Mouse (Mus musculus) spleen, adult 2 months (tissue): ENCODE data around the gene Zfp423. TPM values are rescaled to one million over a fixed set of nuclear protein-coding genes. Genes with fewer than 3 reads are reported as not detected.
A peak's percentile ranks its signal among the peaks of the same experiment; 100 is the strongest.

Source experiments
- DNase-seq, 2 experiments: peaks; one replicate each; pipeline versions ENCODE4 v3.0.0 to v3.0.0-alpha.2; 2012 to 2021; ENCODE audit warnings: low spot score in 2 of 2, low read depth in 1 of 2
- H3K27ac ChIP-seq: fragments of 200-500 bp; 2 replicates; pipeline ENCODE4 v1.5.1; 2012; ENCODE audit warnings: low read length, inconsistent platforms; ENCODE audit not compliant: insufficient read depth
- H3K27me3 ChIP-seq: fragments of 200-500 bp; 2 replicates; pipeline ENCODE4 v1.6.1; 2012; ENCODE audit warnings: mild to moderate bottlenecking, moderate library complexity, low read length, inconsistent platforms; ENCODE audit not compliant: control insufficient read depth, insufficient read depth
- H3K36me3 ChIP-seq: fragments of 200-500 bp; 2 replicates; pipeline ENCODE4 v1.6.1; 2012; ENCODE audit warnings: mild to moderate bottlenecking, low read length, inconsistent platforms; ENCODE audit not compliant: control insufficient read depth, insufficient read depth
- H3K4me1 ChIP-seq: fragments of 200-500 bp; 2 replicates; pipeline ENCODE4 v1.6.1; 2011; ENCODE audit warnings: inconsistent platforms; ENCODE audit not compliant: control insufficient read depth, insufficient read depth, insufficient read length
- H3K4me3 ChIP-seq: fragments of 200-500 bp; 2 replicates; pipeline ENCODE4 v1.5.1; 2011; ENCODE audit warnings: mild to moderate bottlenecking, inconsistent platforms; ENCODE audit not compliant: insufficient read depth, insufficient read length; ENCODE audit errors: extremely low read depth
- CTCF ChIP-seq: fragments of 200-500 bp; IDR thresholded peaks from 2 replicates; pipeline ENCODE4 v1.5.1; 2011; ENCODE audit warnings: mild to moderate bottlenecking, inconsistent platforms; ENCODE audit not compliant: insufficient read depth, insufficient read length, insufficient replicate concordance; ENCODE audit errors: extremely low read depth
- POLR2A ChIP-seq: fragments of 200-500 bp; IDR thresholded peaks from 2 replicates; pipeline ENCODE4 v1.6.1; 2011; ENCODE audit warnings: low read depth, low read length, inconsistent platforms
- WGBS: fragments of 180-500 bp; shearing (Covaris S2); methylation state at CpG from one replicate; pipeline ENCODE4 v1.1.7; 2018; 5-methylcytosine and 5-hydroxymethylcytosine counted together
- polyA plus RNA-seq: library from polyadenylated mRNA; depleted of rRNA; stranded (reverse); fragments of >200 nt; gene quantifications from 2 replicates; pipeline ENCODE4 v1.2.3, GENCODE M21; 2012; rRNA removed

Zfp423 gene
- polyA plus RNA-seq = 4.6 and 5.3 TPM in 2 replicates

- peaks cover 2% of the 10 kb centered on the region; the same call in 1 of the 2 replicates for H3K4me1 ChIP-seq
- WGBS = 2% methylated on average over 40 of the region's 48 CpGs
- TF ChIP-seq POLR2A = no peak
- TF ChIP-seq CTCF = no peak
- peak within 1 kb of the TSS; percentile 52; the same call in 1 of the 2 replicates for H3K4me3 ChIP-seq
- H3K27me3 ChIP-seq = peaks cover 40% of the 10 kb centered on the region
- H3K36me3 ChIP-seq = no peaks in the 10 kb centered on the region
- no peak for DNase-seq
- peak within 1 kb of the TSS; percentile 57 for H3K27ac ChIP-seq
Observed at GRCm38 (mm10) chr8:87959320-87959920, at the start of gene Zfp423. Zfp423 (minus strand) TSS chr8:87959595.

DNA sequence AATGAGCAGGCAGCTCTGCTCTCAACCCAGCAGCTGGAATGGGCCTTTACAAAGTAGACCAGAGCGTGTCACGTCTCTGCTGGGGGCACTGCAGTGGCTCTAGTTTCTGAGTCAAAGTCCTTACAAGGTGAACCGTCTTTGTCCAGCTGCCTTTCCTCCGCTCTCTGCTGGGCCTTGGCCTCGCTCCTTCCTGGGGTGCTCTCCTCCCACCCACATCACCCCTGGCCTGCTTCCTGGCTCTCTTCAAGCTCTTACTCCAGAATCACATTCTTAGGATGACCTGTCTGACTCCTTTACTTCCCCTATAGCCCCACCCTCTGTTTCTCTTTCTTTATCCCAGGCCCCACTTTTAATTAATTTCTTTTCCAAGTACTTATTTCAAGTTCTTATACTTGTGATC, 47.4 kb upstream of the Zfp423 start:
- Histone ChIP-seq H3K36me3 (no peaks in the 10 kb centered on the region), H3K4me3 (no peak overlapping the region), H3K27me3 (no peaks in the 10 kb centered on the region), H3K27ac (no peak overlapping the region), H3K4me1 (no peaks in the 10 kb centered on the region)
- TF ChIP-seq POLR2A = no peak
- TF ChIP-seq CTCF = no peak
- 87% methylated on average over 5 of the region's 5 CpGs for WGBS
- no peak for DNase-seq

GRCm38 (mm10) chr8:87984778-87985177, 25.4 kb upstream of the Zfp423 start:
- H3K27ac ChIP-seq = no peak overlapping the region
- no peaks in the 10 kb centered on the region for H3K4me1 ChIP-seq
- no peaks in the 10 kb centered on the region for H3K36me3 ChIP-seq
- DNase-seq = no peak
- H3K27me3 ChIP-seq = no peaks in the 10 kb centered on the region
- H3K4me3 ChIP-seq = no peak overlapping the region
- TF ChIP-seq POLR2A (no peak), CTCF (no peak)
- 44% methylated on average over 5 of the region's 5 CpGs for WGBS

DNA sequence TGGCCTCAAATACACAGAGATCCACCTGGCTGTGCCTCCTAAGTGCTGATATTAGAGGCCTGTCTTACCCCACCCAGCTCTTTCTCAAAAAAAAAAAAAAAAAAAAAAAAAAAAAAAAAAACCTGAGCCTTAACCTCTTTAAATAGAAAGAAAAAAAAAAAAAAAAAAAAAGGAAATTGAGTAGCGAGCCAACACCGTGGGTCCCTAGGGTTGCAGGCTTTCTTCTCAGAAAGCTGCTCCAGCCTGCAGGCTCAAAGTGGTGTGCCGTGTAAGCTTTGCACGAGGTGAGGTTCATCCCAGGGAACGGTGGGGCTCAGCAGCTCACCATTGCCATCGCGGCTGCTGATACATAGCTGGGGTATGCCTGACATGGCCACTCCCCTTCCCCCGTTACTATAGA, 24.6 kb upstream of the Zfp423 start:
- no peak overlapping the region for H3K4me3 ChIP-seq
- H3K27me3 ChIP-seq = no peaks in the 10 kb centered on the region
- H3K36me3 ChIP-seq = no peaks in the 10 kb centered on the region
- no peak overlapping the region for H3K27ac ChIP-seq
- H3K4me1 ChIP-seq = no peaks in the 10 kb centered on the region
- TF ChIP-seq CTCF (no peak), POLR2A (no peak)
- no peak for DNase-seq
- 30% methylated on average over 8 of the region's 8 CpGs for WGBS

GRCm38 (mm10) chr8:87982936-87983335, 23.5 kb upstream of the Zfp423 start:
- no peak overlapping the region for H3K27ac ChIP-seq

DNA sequence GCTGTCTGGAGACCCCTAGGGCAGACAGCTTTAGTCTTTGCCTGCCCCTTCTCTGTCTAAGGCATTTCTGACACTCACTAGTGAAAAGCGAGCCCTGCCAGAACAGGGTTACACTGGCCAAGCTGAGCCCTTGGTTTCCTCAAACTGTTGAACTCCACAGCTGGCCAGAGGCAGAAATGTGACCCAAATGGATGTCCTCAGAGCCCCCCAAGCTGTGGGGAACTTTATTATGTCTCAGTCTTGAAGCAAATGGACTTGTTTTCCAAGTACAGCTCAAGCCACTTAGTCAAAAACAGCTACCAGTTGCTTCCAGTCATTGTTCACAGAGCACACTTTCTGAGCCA, 16.0 kb upstream of the Zfp423 start:
- H3K36me3 ChIP-seq = no peaks in the 10 kb centered on the region
- H3K27me3 ChIP-seq = no peaks in the 10 kb centered on the region
- DNase-seq = no peak
- no peak for TF ChIP-seq POLR2A
- no peak for TF ChIP-seq CTCF
- no peak overlapping the region for H3K27ac ChIP-seq
- 54% methylated on average over 1 of the region's 1 CpGs for WGBS
- H3K4me1 ChIP-seq = no peaks in the 10 kb centered on the region
- no peak overlapping the region for H3K4me3 ChIP-seq

More at GRCm38 (mm10) chr8:87982936-87983335, 23.5 kb upstream of the Zfp423 start:
- 88% methylated on average over 4 of the region's 4 CpGs for WGBS
- Histone ChIP-seq H3K27me3 (no peaks in the 10 kb centered on the region), H3K4me3 (no peak overlapping the region), H3K4me1 (no peaks in the 10 kb centered on the region), H3K36me3 (no peaks in the 10 kb centered on the region)
- no peak for TF ChIP-seq CTCF
- no peak for TF ChIP-seq POLR2A
- DNase-seq = no peak

DNA sequence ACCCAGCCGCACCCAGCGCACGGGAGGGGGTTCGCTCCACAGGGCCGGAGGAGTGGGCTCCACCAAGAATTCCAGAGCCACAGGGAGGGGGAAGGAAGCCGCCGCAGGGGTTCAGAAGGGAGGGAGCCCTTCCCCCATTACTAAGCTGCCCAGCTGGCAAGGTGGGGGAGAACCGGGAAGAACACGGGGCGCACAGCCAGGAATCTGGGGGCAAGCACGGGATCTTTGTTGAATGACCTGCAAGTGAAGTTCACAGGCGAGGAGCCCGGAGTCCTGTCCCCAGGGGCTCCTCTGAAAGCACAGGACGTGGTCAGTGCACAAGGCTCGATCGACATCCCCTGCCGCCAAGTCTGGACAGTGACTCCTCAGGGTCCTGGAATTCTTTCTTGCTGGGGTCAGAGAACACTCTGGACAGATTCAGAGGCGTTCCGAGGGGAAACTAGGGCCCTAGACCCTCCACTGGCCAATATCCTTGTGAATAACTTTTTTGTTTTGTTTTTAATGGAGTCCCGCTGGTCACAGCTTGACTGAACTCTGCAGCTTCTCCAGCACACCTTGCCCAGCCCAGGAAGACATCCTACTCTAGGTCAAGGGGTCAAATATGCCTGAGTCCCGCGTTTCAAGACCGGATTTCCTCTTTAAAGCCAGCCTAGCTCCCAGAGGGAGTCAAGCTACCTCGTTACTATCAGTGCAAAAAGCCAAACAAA, 15.5 kb upstream of the Zfp423 start:
- 12% methylated on average over 24 of the region's 24 CpGs for WGBS
- DNase-seq = no peak
- TF ChIP-seq CTCF (no peak), POLR2A (no peak)
- no peaks in the 10 kb centered on the region for H3K36me3 ChIP-seq
- H3K27me3 ChIP-seq = no peaks in the 10 kb centered on the region
- H3K4me1 ChIP-seq = no peaks in the 10 kb centered on the region
- H3K4me3 ChIP-seq = no peak overlapping the region
- H3K27ac ChIP-seq = no peak overlapping the region
